Mouse (Mus musculus) lung, postnatal 0 days (tissue): ENCODE measurements at regions not wholly inside any gene's neighbourhood (a gene's known extent, or its start where the extent isn't known, plus 50 kb on each side); places are given as distances from the start of the nearest gene placed in this dataset.

ENCODE experiments used
- ATAC-seq: fragments of 200-750 bp; cut with Nextera tagmentation; 2 replicates; pipeline ENCODE4 v1.8.0; 2017; ENCODE audit warnings: moderate library complexity
- DNase-seq: peaks from one replicate; pipeline ENCODE4 v3.0.0-alpha.2; 2016; ENCODE audit warnings: low spot score
- H3K27ac ChIP-seq: fragments of 300-500 bp; sonication (generic); 2 replicates; pipeline ENCODE4 v1.5.1; 2014; ENCODE audit warnings: antibody characterized with exemption, mild to moderate bottlenecking, low read length, mixed read lengths
- H3K27me3 ChIP-seq: fragments of 300-500 bp; sonication (generic); replicated peaks from 2 replicates; pipeline ENCODE4 v1.6.1; 2014; ENCODE audit warnings: low read length, mixed read lengths; ENCODE audit not compliant: insufficient read depth
- H3K36me3 ChIP-seq: fragments of 300-500 bp; sonication (generic); 2 replicates; pipeline ENCODE4 v1.6.1; 2014; ENCODE audit warnings: low read length, mixed read lengths; ENCODE audit not compliant: insufficient read depth
- H3K4me1 ChIP-seq: fragments of 300-500 bp; sonication (generic); 2 replicates; pipeline ENCODE4 v1.6.1; 2014; ENCODE audit warnings: antibody characterized with exemption, low read depth, low read length, mixed read lengths; ENCODE audit not compliant: insufficient read depth
- H3K4me2 ChIP-seq: fragments of 300-500 bp; sonication (generic); replicated peaks from 2 replicates; pipeline ENCODE4 v1.6.1; 2014; ENCODE audit warnings: low read depth, mild to moderate bottlenecking, low read length, moderate library complexity, mixed read lengths
- H3K4me3 ChIP-seq: fragments of 300-500 bp; sonication (generic); 2 replicates; pipeline ENCODE4 v1.5.1; 2014; ENCODE audit warnings: low read depth, low read length
- H3K9ac ChIP-seq: fragments of 300-500 bp; sonication (generic); replicated peaks from 2 replicates; pipeline ENCODE4 v1.6.1; 2014; ENCODE audit warnings: low read depth, mild to moderate bottlenecking
- H3K9me3 ChIP-seq: fragments of 300-500 bp; sonication (generic); 2 replicates; pipeline ENCODE4 v1.6.1; 2016; ENCODE audit warnings: low read length, mixed read lengths
- CTCF ChIP-seq: IDR thresholded peaks from 2 replicates; pipeline ENCODE4 v1.5.1; 2016; ENCODE audit warnings: antibody characterized with exemption, mild to moderate bottlenecking
- EP300 ChIP-seq: IDR thresholded peaks from 2 replicates; pipeline ENCODE4 v1.6.1; 2016; ENCODE audit warnings: antibody characterized with exemption, mild to moderate bottlenecking, control low read depth
- WGBS: fragments of 180-500 bp; shearing (Covaris S2); extraction: QIAGEN DNeasy Blood & Tissue Kit; methylation state at CpG from one replicate; pipeline ENCODE4 v1.1.7; 2014; 5-methylcytosine and 5-hydroxymethylcytosine counted together

DNA sequence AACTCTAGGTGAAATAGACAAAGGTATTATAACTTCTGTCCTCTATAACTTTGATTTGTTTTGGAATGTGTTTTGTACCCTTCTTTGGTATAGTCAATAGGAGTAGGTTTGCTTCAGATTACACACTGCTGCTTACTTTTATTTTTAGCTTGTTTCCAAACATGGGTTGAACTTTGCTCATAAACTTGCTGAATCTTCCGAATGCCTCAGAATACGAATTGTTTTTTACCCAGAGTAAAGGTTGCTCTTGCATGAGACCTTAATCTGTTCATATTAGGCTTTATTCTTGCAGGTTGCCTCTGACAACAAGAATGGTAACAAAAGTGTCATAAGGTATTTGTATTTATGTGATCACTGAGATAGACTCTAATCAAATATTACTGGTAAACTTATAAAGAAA is 541.3 kb upstream of the Megf9 start:
- no peaks in the 10 kb centered on the region for H3K4me1 ChIP-seq
- no peaks in the 10 kb centered on the region for H3K27me3 ChIP-seq
- no peak overlapping the region for H3K4me2 ChIP-seq
- H3K27ac ChIP-seq, result no peak overlapping the region
- H3K9me3 ChIP-seq, result no peaks in the 10 kb centered on the region
- H3K9ac ChIP-seq, result no peak overlapping the region
- TF ChIP-seq CTCF, result no peak
- TF ChIP-seq EP300, result no peak
- WGBS, result 83% methylated on average over 2 of the region's 2 CpGs
- H3K36me3 ChIP-seq, result no peaks in the 10 kb centered on the region
- DNase-seq (no peak), ATAC-seq (no peak)
- H3K4me3 ChIP-seq, result no peak overlapping the region

DNA sequence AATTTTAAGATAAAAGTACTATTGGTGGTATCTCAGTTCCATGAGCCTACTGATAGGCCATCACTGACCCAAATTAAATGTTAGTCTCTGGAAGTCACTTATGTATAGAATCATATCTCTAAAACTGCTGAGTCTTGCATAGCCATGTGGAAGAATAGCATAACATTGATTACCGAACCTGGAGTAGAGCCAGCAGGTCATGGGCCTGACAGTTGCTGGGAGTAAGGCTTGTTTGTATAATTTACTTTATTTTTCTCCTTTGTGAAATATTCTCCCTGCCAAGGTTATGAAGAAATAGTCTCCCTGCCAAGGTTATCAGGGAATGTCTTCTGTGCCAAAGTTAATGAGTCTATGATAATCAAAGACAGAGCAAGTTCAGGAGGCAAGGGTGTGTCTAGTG is 499.7 kb upstream of the Megf9 start:
- Histone ChIP-seq H3K9ac (no peak overlapping the region), H3K4me3 (no peak overlapping the region), H3K9me3 (no peaks in the 10 kb centered on the region), H3K27me3 (no peaks in the 10 kb centered on the region), H3K27ac (no peak overlapping the region), H3K4me2 (no peak overlapping the region), H3K4me1 (no peaks in the 10 kb centered on the region), H3K36me3 (no peaks in the 10 kb centered on the region)
- 42% methylated on average over 1 of the region's 1 CpGs for WGBS
- TF ChIP-seq EP300, result no peak
- no peak for TF ChIP-seq CTCF
- peak; percentile 67 for ATAC-seq
- DNase-seq, result peak; percentile 48
